Mouse (Mus musculus) c-Kit-positive CD71-positive TER-119-positive erythroid progenitor cells, embryonic 14.5 days (primary cell): Measurements from ENCODE around the gene Atad5.
A peak's percentile ranks its signal among the peaks of the same experiment; 100 is the strongest.

ENCODE experiments used
- DNase-seq: peaks from one replicate; pipeline ENCODE4 v3.0.0-alpha.2; 2013; ENCODE audit warnings: low spot score

The Atad5 gene

GRCm38 (mm10) chr11:80149412-80150023 lies 60.3 kb downstream of the Atad5 start:
- DNase-seq = no peak

- DNase-seq = no peak
These were observed 61.4 kb downstream of the Atad5 start for GRCm38 (mm10) chr11:80150566-80150965.

- no peak for DNase-seq
These were observed 62.3 kb downstream of the Atad5 start for GRCm38 (mm10) chr11:80151541-80151940.

GRCm38 (mm10) chr11:80152376-80152775 lies 63.2 kb downstream of the Atad5 start:
- no peak for DNase-seq

- peak; percentile 80 for DNase-seq
These were observed 64.8 kb downstream of the Atad5 start, which contains the start of gene Adap2 for GRCm38 (mm10) chr11:80153857-80154495. Gene Adap2, plus strand, starts transcription at chr11:80154105.

- no peak for DNase-seq
These were observed 65.3 kb downstream of the Atad5 start for GRCm38 (mm10) chr11:80154501-80154900.

- no peak for DNase-seq
These were observed 66.3 kb downstream of the Atad5 start for GRCm38 (mm10) chr11:80155541-80155940.

- DNase-seq = no peak
These were observed 66.8 kb downstream of the Atad5 start for GRCm38 (mm10) chr11:80155961-80156360.

GRCm38 (mm10) chr11:80156841-80157240 lies 67.6 kb downstream of the Atad5 start:
- no peak for DNase-seq

GRCm38 (mm10) chr11:80159018-80159417 lies 69.8 kb downstream of the Atad5 start:
- DNase-seq = no peak

GRCm38 (mm10) chr11:80161041-80161440 lies 71.8 kb downstream of the Atad5 start:
- no peak for DNase-seq

GRCm38 (mm10) chr11:80163362-80164116 lies 74.3 kb downstream of the Atad5 start:
- DNase-seq = no peak

GRCm38 (mm10) chr11:80164224-80164623 lies 75.0 kb downstream of the Atad5 start:
- no peak for DNase-seq

GRCm38 (mm10) chr11:80168121-80168520 lies 78.9 kb downstream of the Atad5 start:
- DNase-seq = no peak

GRCm38 (mm10) chr11:80168611-80169249 lies 79.5 kb downstream of the Atad5 start:
- no peak for DNase-seq

GRCm38 (mm10) chr11:80169629-80170028 lies 80.4 kb downstream of the Atad5 start:
- DNase-seq = no peak

GRCm38 (mm10) chr11:80170351-80170750 lies 81.2 kb downstream of the Atad5 start:
- no peak for DNase-seq

- no peak for DNase-seq
These were observed 82.7 kb downstream of the Atad5 start for GRCm38 (mm10) chr11:80171884-80172283.

- no peak for DNase-seq
These were observed 84.9 kb downstream of the Atad5 start for GRCm38 (mm10) chr11:80173963-80174670.

GRCm38 (mm10) chr11:80176911-80177895 lies 88.0 kb downstream of the Atad5 start:
- DNase-seq = no peak

- DNase-seq = no peak
These were observed 89.1 kb downstream of the Atad5 start for GRCm38 (mm10) chr11:80178316-80178715.
